Mouse (Mus musculus) ES-Bruce4 (cell line): Measurements from ENCODE around the gene Otulin.

Source experiments
- CTCF ChIP-seq: IDR thresholded peaks from one replicate; pipeline ENCODE4 v1.8.1; 2011; ENCODE audit warnings: low read depth, low read length
- EP300 ChIP-seq: IDR thresholded peaks from 2 replicates; pipeline ENCODE4 v1.6.1; 2011; ENCODE audit warnings: low read depth, low read length; ENCODE audit not compliant: insufficient read depth
- POLR2A ChIP-seq: IDR thresholded peaks from one replicate; pipeline ENCODE4 v1.8.1; 2011; ENCODE audit warnings: low read length; ENCODE audit not compliant: insufficient read depth

DNA sequence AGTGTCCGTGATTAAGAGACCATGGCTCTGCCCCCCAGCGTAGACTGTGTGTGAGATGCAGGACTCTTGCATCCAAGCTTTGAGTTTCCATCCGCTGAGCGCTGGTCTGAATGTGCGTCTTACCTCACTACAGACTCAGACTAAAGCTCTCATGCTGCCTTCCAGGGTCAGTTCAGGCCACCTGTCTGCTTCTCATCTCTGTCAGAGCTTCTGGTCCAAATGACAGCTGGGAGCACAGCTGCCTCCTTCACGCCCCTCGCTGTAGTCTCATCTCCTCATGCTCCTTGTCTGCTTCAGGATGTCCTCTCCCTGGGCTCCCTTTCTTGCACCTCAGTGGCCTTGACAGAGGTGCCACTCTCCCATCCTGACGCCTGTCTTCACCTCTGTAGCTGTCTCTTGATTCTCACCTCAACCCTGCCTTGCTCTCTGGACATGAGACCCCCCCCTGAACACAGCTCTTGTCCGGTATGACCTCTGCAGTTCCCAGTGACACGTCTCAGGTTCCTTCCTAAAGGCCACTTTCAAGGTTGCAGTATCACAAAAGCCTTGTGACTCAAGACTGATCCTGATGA lies 78.3 kb downstream of the Otulin start:
- no peak for TF ChIP-seq CTCF
- no peak for TF ChIP-seq POLR2A
- no peak for TF ChIP-seq EP300
